Mouse (Mus musculus) ES-E14 (cell line): ENCODE data around the gene Pitpnm1. TPM values are rescaled to one million over a fixed set of nuclear protein-coding genes. Genes with fewer than 3 reads are reported as not detected.

Experiments
- DNase-seq: peaks from one replicate; pipeline ENCODE4 v3.0.0-alpha.2; 2013; ENCODE audit warnings: low read depth, low spot score
- H3K27ac ChIP-seq: 2 replicates; pipeline ENCODE4 v1.5.1; 2012; ENCODE audit warnings: low read depth, mild to moderate bottlenecking, low read length, moderate library complexity, mixed read lengths; ENCODE audit not compliant: poor library complexity, insufficient read depth, severe bottlenecking
- H3K36me3 ChIP-seq: 2 replicates; pipeline ENCODE4 v1.6.1; 2012; ENCODE audit warnings: mild to moderate bottlenecking, low read length, moderate library complexity, mixed read lengths; ENCODE audit not compliant: control insufficient read depth, poor library complexity, insufficient read depth, severe bottlenecking
- H3K4me1 ChIP-seq, 2 experiments: fragments of 150-350 bp in 1 of 2; sonication (generic) in 1 of 2; 2 replicates each; pipeline ENCODE4 v1.6.1; 2012; ENCODE audit warnings: low read length in 2 of 2, mild to moderate bottlenecking in 1 of 2, mixed read lengths in 1 of 2; ENCODE audit not compliant: control insufficient read depth in 2 of 2, insufficient read depth in 2 of 2, poor library complexity in 1 of 2
- H3K4me3 ChIP-seq, 2 experiments: fragments of 150-350 bp in 1 of 2; sonication (generic) in 1 of 2; 2 replicates each; pipeline ENCODE4 v1.5.1; 2012; ENCODE audit warnings: low read length in 2 of 2, low read depth in 1 of 2, mild to moderate bottlenecking in 1 of 2, mixed read lengths in 1 of 2; ENCODE audit not compliant: insufficient read depth in 1 of 2, poor library complexity in 1 of 2, severe bottlenecking in 1 of 2
- H3K9ac ChIP-seq: 2 replicates; pipeline ENCODE4 v1.6.1; 2012; ENCODE audit warnings: low read depth, mild to moderate bottlenecking, low read length, mixed read lengths; ENCODE audit not compliant: poor library complexity, insufficient read depth, severe bottlenecking
- H3K9me3 ChIP-seq: fragments of 150-350 bp; sonication (generic); 2 replicates; pipeline ENCODE4 v1.6.1; 2012; ENCODE audit warnings: low read depth, mild to moderate bottlenecking, low read length; ENCODE audit not compliant: control insufficient read depth, insufficient read depth
- CHD2 ChIP-seq: IDR thresholded peaks from 2 replicates; pipeline ENCODE4 v1.6.1; 2014; ENCODE audit warnings: mild to moderate bottlenecking, low read depth, low read length, inconsistent platforms
- HCFC1 ChIP-seq: IDR thresholded peaks from 2 replicates; pipeline ENCODE4 v1.6.1; 2012; ENCODE audit warnings: low read length, inconsistent platforms, borderline replicate concordance; ENCODE audit not compliant: insufficient read depth
- MAFK ChIP-seq: IDR thresholded peaks from 2 replicates; pipeline ENCODE4 v1.6.1; 2014; ENCODE audit warnings: mild to moderate bottlenecking, low read depth, low read length, inconsistent platforms; ENCODE audit not compliant: insufficient read depth
- ZC3H11A ChIP-seq: IDR thresholded peaks from 2 replicates; pipeline ENCODE4 v1.6.1; 2012; ENCODE audit warnings: low read depth, mild to moderate bottlenecking, inconsistent platforms, low read length, borderline replicate concordance
- ZNF384 ChIP-seq: IDR thresholded peaks from 2 replicates; pipeline ENCODE4 v1.6.1; 2012; ENCODE audit warnings: low read depth, low read length, inconsistent platforms
- in situ Hi-C, 2 experiments: fragments of 600-800 bp; cut with MboI; formaldehyde crosslinking; loops; one replicate each; pipeline ENCODE4 v1.15.1; 2025; ENCODE audit warnings: low sequenced_read_pairs in 2 of 2, inconsistent platforms in 1 of 2; ENCODE audit not compliant: unreplicated experiment in 2 of 2
- total RNA-seq: library from RNA; depleted of rRNA; stranded (reverse); fragments of 300-350 nt; gene quantifications from 2 replicates; pipeline ENCODE4 v1.2.3, GENCODE M21; 2012

Gene Pitpnm1
- total RNA-seq, 1 experiment, result 10.5 TPM

GRCm38 (mm10) chr19:4082219-4082965 is 17.4 kb upstream of the Pitpnm1 start:
- Histone ChIP-seq H3K9ac (no peak overlapping the region), H3K27ac (no peak overlapping the region), H3K4me3 (no peak overlapping the region), H3K36me3 (no peaks in the 10 kb centered on the region), H3K4me1 (peaks cover 0 to 9% of the 10 kb centered on the region in 2 experiments; a peak in 1 of 4 replicates), H3K9me3 (no peaks in the 10 kb centered on the region)
- TF ChIP-seq ZNF384, result no peak
- TF ChIP-seq MAFK, result no peak
- TF ChIP-seq HCFC1, result no peak
- TF ChIP-seq CHD2, result no peak
- TF ChIP-seq ZC3H11A, result no peak
- in situ Hi-C loops, result no loop called here
- no peak for DNase-seq

GRCm38 (mm10) chr19:4083316-4083715 is 16.5 kb upstream of the Pitpnm1 start:
- DNase-seq, result no peak
- TF ChIP-seq MAFK, result no peak
- TF ChIP-seq ZC3H11A, result no peak
- no peak for TF ChIP-seq ZNF384
- TF ChIP-seq HCFC1, result no peak
- TF ChIP-seq CHD2, result no peak
- no peaks in the 10 kb centered on the region for H3K9me3 ChIP-seq
- no peaks in the 10 kb centered on the region for H3K36me3 ChIP-seq
- in situ Hi-C loops, result no loop called here
- H3K4me3 ChIP-seq, result peak overlapping the region in 1 of 2 experiments; percentile 38; a peak in 1 of 4 replicates
- H3K4me1 ChIP-seq, result peaks cover 0 to 10% of the 10 kb centered on the region in 2 experiments; a peak in 1 of 4 replicates
- no peak overlapping the region for H3K27ac ChIP-seq
- H3K9ac ChIP-seq, result no peak overlapping the region

- H3K4me1 ChIP-seq, result peaks cover 0 to 10% of the 10 kb centered on the region in 2 experiments; a peak in 1 of 4 replicates
- no peaks in the 10 kb centered on the region for H3K9me3 ChIP-seq
- peak overlapping the region in 1 of 2 experiments; percentile 2; a peak in 1 of 4 replicates for H3K4me3 ChIP-seq
- in situ Hi-C loops, result no loop called here
- TF ChIP-seq ZNF384 (no peak), HCFC1 (no peak), CHD2 (no peak), MAFK (no peak), ZC3H11A (no peak)
- no peak for DNase-seq
- H3K27ac ChIP-seq, result no peak overlapping the region
- no peak overlapping the region for H3K9ac ChIP-seq
- no peaks in the 10 kb centered on the region for H3K36me3 ChIP-seq
Observed at GRCm38 (mm10) chr19:4083826-4084225, 16.0 kb upstream of the Pitpnm1 start.

GRCm38 (mm10) chr19:4084984-4085383 is 14.8 kb upstream of the Pitpnm1 start:
- TF ChIP-seq ZC3H11A, result no peak
- no peak for TF ChIP-seq ZNF384
- no peak for TF ChIP-seq CHD2
- no peak for TF ChIP-seq MAFK
- TF ChIP-seq HCFC1, result no peak
- DNase-seq, result no peak
- H3K27ac ChIP-seq, result no peak overlapping the region
- no peaks in the 10 kb centered on the region for H3K9me3 ChIP-seq
- H3K9ac ChIP-seq, result no peak overlapping the region
- peaks cover 0 to 10% of the 10 kb centered on the region in 2 experiments; a peak in 1 of 4 replicates for H3K4me1 ChIP-seq
- H3K4me3 ChIP-seq, result no peak overlapping the region
- H3K36me3 ChIP-seq, result no peaks in the 10 kb centered on the region
- in situ Hi-C loops, result no loop called here
